Mouse (Mus musculus) neural tube, embryonic 11.5 days (tissue): ENCODE measurements around the gene Slc6a12. TPM values are rescaled to one million over a fixed set of nuclear protein-coding genes. Genes with fewer than 3 reads are reported as not detected.

Source experiments
- ATAC-seq: fragments of 200-750 bp; cut with Nextera tagmentation; 2 replicates; pipeline ENCODE4 v1.8.0; 2017; ENCODE audit warnings: moderate number of reproducible peaks, mild to moderate bottlenecking, moderate TSS enrichment, moderate library complexity; ENCODE audit not compliant: insufficient read depth, low FRiP score, low TSS enrichment
- DNase-seq: peaks from one replicate; pipeline ENCODE4 v3.0.0-alpha.2; 2015; ENCODE audit warnings: low spot score
- H3K27ac ChIP-seq: fragments of 300-500 bp; sonication (generic); 2 replicates; pipeline ENCODE4 v1.5.1; 2014; ENCODE audit warnings: low read depth, mild to moderate bottlenecking, low read length
- H3K27me3 ChIP-seq: fragments of 300-500 bp; sonication (generic); 2 replicates; pipeline ENCODE4 v1.6.1; 2014; ENCODE audit warnings: mild to moderate bottlenecking, low read length, mixed read lengths; ENCODE audit not compliant: control insufficient read depth, insufficient read depth
- H3K36me3 ChIP-seq: fragments of 300-500 bp; sonication (generic); 2 replicates; pipeline ENCODE4 v1.6.1; 2014; ENCODE audit warnings: mild to moderate bottlenecking, low read length, moderate library complexity, mixed read lengths; ENCODE audit not compliant: control insufficient read depth, insufficient read depth
- H3K4me1 ChIP-seq: fragments of 300-500 bp; sonication (generic); 2 replicates; pipeline ENCODE4 v1.6.1; 2014; ENCODE audit warnings: low read length, mixed read lengths; ENCODE audit not compliant: control insufficient read depth, insufficient read depth
- H3K4me2 ChIP-seq: fragments of 300-500 bp; sonication (generic); 2 replicates; pipeline ENCODE4 v1.6.1; 2014; ENCODE audit warnings: low read depth, mild to moderate bottlenecking, moderate library complexity
- H3K4me3 ChIP-seq: fragments of 300-500 bp; sonication (generic); 2 replicates; pipeline ENCODE4 v1.5.1; 2014; ENCODE audit warnings: low read depth, low read length
- H3K9ac ChIP-seq: fragments of 300-500 bp; sonication (generic); 2 replicates; pipeline ENCODE4 v1.6.1; 2014; ENCODE audit warnings: mild to moderate bottlenecking, low read length
- H3K9me3 ChIP-seq: fragments of 300-500 bp; sonication (generic); 2 replicates; pipeline ENCODE4 v1.6.1; 2016; ENCODE audit warnings: low read length; ENCODE audit not compliant: control insufficient read depth
- WGBS: fragments of 180-500 bp; shearing (Covaris S2); extraction: QIAGEN DNeasy Blood & Tissue Kit; methylation state at CpG from one replicate; pipeline ENCODE4 v1.1.7; 2014; 5-methylcytosine and 5-hydroxymethylcytosine counted together
- polyA plus RNA-seq: library from polyadenylated mRNA; unstranded; fragments of >200 nt; fragmentation: Nextera tagmentation; extraction: Ambion mirVana; gene quantifications from 2 replicates; pipeline ENCODE4 v1.2.1, GENCODE M21; 2014

Slc6a12 gene
- not detected in 2 replicates for polyA plus RNA-seq

DNA sequence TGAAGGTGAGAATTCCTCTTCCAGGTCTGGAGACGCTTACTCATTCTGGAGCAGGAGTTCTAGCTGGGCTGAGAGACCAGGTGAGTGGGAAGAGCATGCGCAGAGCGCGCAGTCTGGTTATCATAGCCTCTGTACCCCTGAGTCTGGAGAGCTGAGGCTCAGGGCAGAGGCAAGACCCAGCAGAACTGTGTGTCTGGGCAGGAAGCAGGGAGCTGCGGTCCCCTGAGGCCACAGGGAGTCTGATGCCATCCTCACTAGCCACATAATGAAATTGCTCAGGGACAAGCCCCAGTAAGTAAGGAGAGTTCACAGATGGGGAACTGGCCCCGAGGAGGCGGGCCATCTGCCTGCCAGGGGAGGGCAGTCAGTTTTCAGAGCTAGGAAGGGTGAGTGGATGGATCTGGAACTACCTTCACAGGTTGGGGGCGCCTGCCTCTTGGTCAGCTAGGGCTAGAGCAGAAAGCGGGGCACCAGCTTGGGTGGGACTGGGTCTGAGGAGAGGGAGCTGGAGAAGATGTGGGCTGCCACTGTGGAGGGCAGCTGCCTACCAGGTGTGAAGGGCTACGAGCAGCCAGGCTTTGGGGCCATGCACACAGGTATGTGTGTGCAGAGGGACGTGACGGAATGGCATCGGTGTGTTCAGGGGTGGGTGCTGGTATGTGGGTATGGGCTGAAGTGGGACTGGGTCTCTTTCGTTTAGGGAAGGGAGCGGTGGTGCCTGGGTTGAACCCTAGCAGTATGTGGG is at the start of gene Slc6a12:
Gene Slc6a12, plus strand, starts transcription at position 51 of the 745 bp plus-strand sequence.
- ATAC-seq, result no peak
- Histone ChIP-seq H3K4me3 (no peak within 1 kb of the TSS), H3K36me3 (no peaks in the 10 kb centered on the region), H3K4me2 (no peak within 1 kb of the TSS), H3K27me3 (no peaks in the 10 kb centered on the region), H3K9me3 (no peaks in the 10 kb centered on the region), H3K27ac (no peak within 1 kb of the TSS), H3K4me1 (peaks cover 3% of the 10 kb centered on the region; the same call in 1 of the 2 replicates), H3K9ac (no peak within 1 kb of the TSS)
- no peak for DNase-seq
- 79% methylated on average over 15 of the region's 15 CpGs for WGBS

DNA sequence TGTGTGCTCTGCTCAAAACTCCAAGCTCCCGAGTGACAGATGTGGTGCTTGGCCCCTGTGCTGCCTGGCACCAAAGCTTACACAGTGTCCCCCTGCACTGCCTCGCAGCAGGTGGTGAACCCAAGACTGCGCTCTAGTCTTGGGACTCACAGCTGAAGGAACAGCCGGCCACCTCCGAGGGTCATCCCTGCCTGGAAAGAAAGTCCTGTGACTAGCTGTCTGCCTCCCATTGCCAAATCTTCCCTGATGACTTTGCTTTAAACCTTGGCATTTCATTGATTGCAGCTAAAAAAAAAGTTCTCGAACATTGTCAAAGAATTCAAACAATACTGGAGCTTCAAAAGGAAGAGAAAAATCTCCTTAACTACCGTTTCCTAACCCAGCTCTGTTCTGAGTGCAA is 43.6 kb upstream of the Slc6a12 start:
- H3K4me3 ChIP-seq, result no peak overlapping the region
- no peak for DNase-seq
- no peaks in the 10 kb centered on the region for H3K27me3 ChIP-seq
- no peaks in the 10 kb centered on the region for H3K36me3 ChIP-seq
- no peaks in the 10 kb centered on the region; the same call in 1 of the 2 replicates for H3K4me1 ChIP-seq
- no peak for ATAC-seq
- H3K9ac ChIP-seq, result no peak overlapping the region
- no peak overlapping the region for H3K27ac ChIP-seq
- H3K4me2 ChIP-seq, result no peak overlapping the region
- WGBS, result 54% methylated on average over 7 of the region's 7 CpGs
- no peaks in the 10 kb centered on the region for H3K9me3 ChIP-seq

DNA sequence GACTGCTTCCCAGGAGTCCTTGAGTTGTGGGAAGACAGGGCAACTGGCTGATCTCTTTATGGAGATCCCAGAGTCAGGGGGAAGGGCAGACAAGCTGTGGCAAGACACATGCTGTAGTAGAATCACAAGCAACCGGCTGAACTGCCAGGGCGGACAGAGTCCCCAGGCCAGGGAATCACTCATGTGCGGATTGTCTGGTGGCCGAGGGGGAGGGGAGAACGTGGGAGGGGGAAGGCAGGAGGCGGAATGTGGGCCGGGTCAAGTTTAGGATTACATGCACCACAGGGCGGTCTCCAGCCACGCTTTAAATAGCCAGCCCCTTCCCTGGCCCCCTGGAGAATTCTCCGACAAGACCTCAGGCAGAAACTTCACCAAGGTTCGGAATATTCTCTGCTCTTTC is 42.9 kb upstream of the Slc6a12 start, which contains the start of gene Slc6a13:
Gene Slc6a13, plus strand, starts transcription at position 274 of the 400 bp plus-strand sequence.
- WGBS, result 6% methylated on average over 7 of the region's 11 CpGs
- no peaks in the 10 kb centered on the region; the same call in 1 of the 2 replicates for H3K4me1 ChIP-seq
- H3K9ac ChIP-seq, result no peak within 1 kb of the TSS
- H3K27me3 ChIP-seq, result no peaks in the 10 kb centered on the region
- H3K9me3 ChIP-seq, result no peaks in the 10 kb centered on the region
- ATAC-seq (no peak), DNase-seq (peak; percentile 65)
- no peak within 1 kb of the TSS for H3K4me2 ChIP-seq
- H3K27ac ChIP-seq, result no peak within 1 kb of the TSS
- no peaks in the 10 kb centered on the region for H3K36me3 ChIP-seq
- no peak within 1 kb of the TSS for H3K4me3 ChIP-seq

GRCm38 (mm10) chr6:121300504-121300903 is 42.4 kb upstream of the Slc6a12 start:
- WGBS, result 46% methylated on average over 9 of the region's 9 CpGs
- DNase-seq (no peak), ATAC-seq (no peak)
- Histone ChIP-seq H3K36me3 (no peaks in the 10 kb centered on the region), H3K4me1 (no peaks in the 10 kb centered on the region; the same call in 1 of the 2 replicates), H3K4me2 (no peak overlapping the region), H3K9me3 (no peaks in the 10 kb centered on the region), H3K4me3 (no peak overlapping the region), H3K27ac (no peak overlapping the region), H3K9ac (no peak overlapping the region), H3K27me3 (no peaks in the 10 kb centered on the region)

DNA sequence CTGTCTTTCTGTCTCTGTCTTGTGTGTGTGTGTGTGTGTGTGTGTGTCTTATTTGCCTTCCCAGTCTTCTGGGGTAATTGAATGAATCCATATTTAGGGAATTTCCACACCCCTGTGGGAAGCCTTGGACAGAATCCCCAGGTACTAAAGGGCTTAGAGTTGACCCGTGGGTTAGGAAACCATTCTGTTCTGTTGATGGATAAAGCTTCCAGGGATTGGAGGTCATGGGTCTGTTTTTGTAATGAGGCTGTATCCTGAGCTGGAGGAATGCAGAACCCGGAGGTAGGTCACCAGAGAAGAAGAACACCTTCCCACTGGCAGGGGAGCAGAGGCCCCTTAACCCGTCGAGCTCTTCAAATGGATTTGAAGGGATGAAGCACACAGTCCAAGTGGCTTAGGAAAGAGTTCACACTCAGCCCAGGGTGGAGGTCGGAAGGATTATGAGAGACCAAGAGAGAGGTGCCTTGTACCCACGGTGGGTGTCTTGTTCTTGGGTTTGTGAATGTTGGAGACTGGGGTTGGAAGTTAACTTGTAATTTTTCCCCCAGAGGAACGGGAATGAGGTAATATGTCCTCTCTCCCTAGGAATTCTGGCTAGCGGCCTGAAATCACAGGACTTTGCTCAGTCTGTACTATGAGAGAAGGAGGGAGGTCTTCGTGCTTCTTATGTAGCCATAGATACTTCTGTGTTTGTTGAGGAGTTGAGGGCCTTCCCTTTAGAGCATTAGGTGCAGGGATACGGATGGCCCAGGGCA is 39.2 kb upstream of the Slc6a12 start:
- DNase-seq (no peak), ATAC-seq (no peak)
- 70% methylated on average over 10 of the region's 10 CpGs for WGBS
- H3K4me3 ChIP-seq, result no peak overlapping the region
- no peaks in the 10 kb centered on the region for H3K9me3 ChIP-seq
- H3K9ac ChIP-seq, result no peak overlapping the region
- H3K27me3 ChIP-seq, result no peaks in the 10 kb centered on the region
- H3K4me1 ChIP-seq, result no peaks in the 10 kb centered on the region; the same call in 1 of the 2 replicates
- no peak overlapping the region for H3K27ac ChIP-seq
- no peaks in the 10 kb centered on the region for H3K36me3 ChIP-seq
- H3K4me2 ChIP-seq, result no peak overlapping the region

DNA sequence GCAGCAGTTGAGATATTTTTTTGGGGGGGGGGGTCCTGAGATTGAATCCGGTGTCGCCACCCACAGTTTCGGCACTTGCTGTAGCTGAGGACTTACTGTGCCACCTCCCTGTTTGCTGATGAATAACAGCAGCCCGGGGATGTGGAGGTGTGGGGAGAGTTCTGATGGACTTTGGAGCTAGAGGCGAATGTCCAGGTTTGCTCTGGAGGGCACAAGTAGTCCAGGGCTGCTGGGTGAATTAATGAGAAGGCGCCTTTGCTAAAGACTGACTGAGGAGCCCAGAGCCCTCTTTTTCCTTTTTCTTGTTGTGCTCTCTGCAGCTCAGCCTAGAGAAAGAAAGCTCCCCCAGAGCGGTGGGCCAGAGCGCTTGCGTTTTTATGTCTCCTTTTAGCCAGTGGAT is 38.2 kb upstream of the Slc6a12 start:
- Histone ChIP-seq H3K4me1 (no peaks in the 10 kb centered on the region; the same call in 1 of the 2 replicates), H3K9ac (no peak overlapping the region), H3K27ac (no peak overlapping the region), H3K36me3 (no peaks in the 10 kb centered on the region), H3K27me3 (no peaks in the 10 kb centered on the region), H3K9me3 (no peaks in the 10 kb centered on the region), H3K4me2 (no peak overlapping the region), H3K4me3 (no peak overlapping the region)
- WGBS, result 83% methylated on average over 9 of the region's 9 CpGs
- no peak for DNase-seq
- no peak for ATAC-seq

- no peak for ATAC-seq
- Histone ChIP-seq H3K36me3 (no peaks in the 10 kb centered on the region), H3K4me3 (no peak overlapping the region), H3K4me2 (no peak overlapping the region), H3K9me3 (no peaks in the 10 kb centered on the region), H3K27ac (no peak overlapping the region), H3K4me1 (no peaks in the 10 kb centered on the region), H3K27me3 (no peaks in the 10 kb centered on the region), H3K9ac (no peak overlapping the region)
- 89% methylated on average over 3 of the region's 3 CpGs for WGBS
- no peak for DNase-seq
These were observed 37.3 kb upstream of the Slc6a12 start for GRCm38 (mm10) chr6:121305571-121305970.

- Histone ChIP-seq H3K27me3 (no peaks in the 10 kb centered on the region), H3K36me3 (no peaks in the 10 kb centered on the region), H3K4me1 (no peaks in the 10 kb centered on the region), H3K4me3 (no peak overlapping the region), H3K4me2 (no peak overlapping the region), H3K9ac (no peak overlapping the region), H3K9me3 (no peaks in the 10 kb centered on the region), H3K27ac (no peak overlapping the region)
- 86% methylated on average over 6 of the region's 6 CpGs for WGBS
- DNase-seq (no peak), ATAC-seq (no peak)
These were observed 31.9 kb upstream of the Slc6a12 start for GRCm38 (mm10) chr6:121310984-121311383.
